Mouse (Mus musculus) limb, embryonic 11.5 days (tissue): ENCODE measurements around the gene Ccm2. TPM values are rescaled to one million over a fixed set of nuclear protein-coding genes. Genes with fewer than 3 reads are reported as not detected.
"Not testable (repeated sequence)": the region's sequence is repeated elsewhere in the genome, so short reads cannot be mapped to it uniquely, and the experiment has no call there.

Experiments
- ATAC-seq: fragments of 200-750 bp; cut with Nextera tagmentation; 2 replicates; pipeline ENCODE4 v1.8.0; 2017; ENCODE audit warnings: low read depth; ENCODE audit not compliant: insufficient number of reproducible peaks, low FRiP score, low TSS enrichment
- DNase-seq: peaks from one replicate; pipeline ENCODE4 v3.0.0-alpha.2; 2015; ENCODE audit warnings: low spot score
- H3K27ac ChIP-seq: fragments of 300-500 bp; sonication (generic); replicated peaks from 2 replicates; pipeline ENCODE4 v1.5.1; 2014; ENCODE audit warnings: low read depth, mild to moderate bottlenecking, low read length
- H3K27me3 ChIP-seq: fragments of 300-500 bp; sonication (generic); 2 replicates; pipeline ENCODE4 v1.6.1; 2014; ENCODE audit warnings: mild to moderate bottlenecking, low read length, mixed read lengths; ENCODE audit not compliant: control insufficient read depth, insufficient read depth
- H3K36me3 ChIP-seq: fragments of 300-500 bp; sonication (generic); 2 replicates; pipeline ENCODE4 v1.6.1; 2014; ENCODE audit warnings: mild to moderate bottlenecking, low read length, moderate library complexity, mixed read lengths; ENCODE audit not compliant: control insufficient read depth, insufficient read depth
- H3K4me1 ChIP-seq: fragments of 300-500 bp; sonication (generic); 2 replicates; pipeline ENCODE4 v1.6.1; 2014; ENCODE audit warnings: low read length, mixed read lengths; ENCODE audit not compliant: control insufficient read depth, insufficient read depth
- H3K4me2 ChIP-seq: fragments of 300-500 bp; sonication (generic); 2 replicates; pipeline ENCODE4 v1.6.1; 2014; ENCODE audit warnings: low read depth, mild to moderate bottlenecking, moderate library complexity; ENCODE audit not compliant: severe bottlenecking
- H3K4me3 ChIP-seq: fragments of 300-500 bp; sonication (generic); 2 replicates; pipeline ENCODE4 v1.5.1; 2014; ENCODE audit warnings: low read depth, low read length
- H3K9ac ChIP-seq: fragments of 300-500 bp; sonication (generic); 2 replicates; pipeline ENCODE4 v1.6.1; 2014; ENCODE audit warnings: mild to moderate bottlenecking, low read length
- H3K9me3 ChIP-seq: fragments of 300-500 bp; sonication (generic); 2 replicates; pipeline ENCODE4 v1.6.1; 2016; ENCODE audit warnings: low read length; ENCODE audit not compliant: control insufficient read depth
- WGBS: fragments of 180-500 bp; shearing (Covaris S2); extraction: QIAGEN DNeasy Blood & Tissue Kit; methylation state at CpG from one replicate; pipeline ENCODE4 v1.1.7; 2014; 5-methylcytosine and 5-hydroxymethylcytosine counted together
- polyA plus RNA-seq: library from polyadenylated mRNA; unstranded; fragments of >200 nt; fragmentation: Nextera tagmentation; extraction: Ambion mirVana; gene quantifications from 2 replicates; pipeline ENCODE4 v1.2.1, GENCODE M21; 2014

Ccm2 gene
- polyA plus RNA-seq, 1 experiment from 2014 or later, result 96.9 TPM

- Histone ChIP-seq H3K4me2 (peak overlapping the region; percentile 88), H3K4me3 (peak overlapping the region; percentile 68), H3K36me3 (peaks cover 16% of the 10 kb centered on the region; the same call in 1 of the 2 replicates)
- not testable (repeated sequence) for H3K27me3 ChIP-seq, H3K4me1 ChIP-seq, H3K27ac ChIP-seq, H3K9ac ChIP-seq, H3K9me3 ChIP-seq, ATAC-seq, DNase-seq
- 71% methylated on average over 12 of the region's 16 CpGs for WGBS
Measured at GRCm38 (mm10) chr11:6526526-6527255, 20.0 kb upstream of the Ccm2 start.

- Histone ChIP-seq H3K4me2 (peak overlapping the region; percentile 88), H3K36me3 (peaks cover 16% of the 10 kb centered on the region; the same call in 1 of the 2 replicates), H3K4me1 (no peaks in the 10 kb centered on the region), H3K27me3 (no peaks in the 10 kb centered on the region), H3K27ac (peak overlapping the region; percentile 70; the same call in 1 of the 2 replicates), H3K4me3 (peak overlapping the region; percentile 68), H3K9ac (peak overlapping the region; percentile 77), H3K9me3 (no peaks in the 10 kb centered on the region)
- 15% methylated on average over 10 of the region's 10 CpGs for WGBS
- DNase-seq, result no peak
- no peak for ATAC-seq
Measured at GRCm38 (mm10) chr11:6527256-6528185, 19.2 kb upstream of the Ccm2 start.

GRCm38 (mm10) chr11:6528186-6529006, 18.3 kb upstream of the Ccm2 start:
- Histone ChIP-seq H3K4me3 (peak overlapping the region; percentile 68), H3K9me3 (no peaks in the 10 kb centered on the region), H3K4me2 (peak overlapping the region; percentile 88), H3K9ac (peak overlapping the region; percentile 77), H3K27ac (peak overlapping the region; percentile 70), H3K36me3 (peaks cover 16% of the 10 kb centered on the region; the same call in 1 of the 2 replicates), H3K27me3 (no peaks in the 10 kb centered on the region), H3K4me1 (no peaks in the 10 kb centered on the region)
- under 1% methylated on average over 51 of the region's 51 CpGs for WGBS
- peak; percentile 100 for DNase-seq
- peak; percentile 93 for ATAC-seq

GRCm38 (mm10) chr11:6529961-6530360, 16.7 kb upstream of the Ccm2 start:
- no peaks in the 10 kb centered on the region for H3K27me3 ChIP-seq
- peaks cover 10% of the 10 kb centered on the region; the same call in 1 of the 2 replicates for H3K36me3 ChIP-seq
- no peaks in the 10 kb centered on the region for H3K9me3 ChIP-seq
- H3K27ac ChIP-seq, result no peak overlapping the region
- DNase-seq (no peak), ATAC-seq (no peak)
- 91% methylated on average over 8 of the region's 8 CpGs for WGBS
- H3K9ac ChIP-seq, result no peak overlapping the region
- H3K4me1 ChIP-seq, result no peaks in the 10 kb centered on the region
- H3K4me3 ChIP-seq, result no peak overlapping the region
- no peak overlapping the region for H3K4me2 ChIP-seq

GRCm38 (mm10) chr11:6530746-6531145, 15.9 kb upstream of the Ccm2 start:
- 88% methylated on average over 3 of the region's 3 CpGs for WGBS
- Histone ChIP-seq H3K27me3 (no peaks in the 10 kb centered on the region), H3K9ac (no peak overlapping the region), H3K4me3 (no peak overlapping the region), H3K9me3 (no peaks in the 10 kb centered on the region), H3K4me2 (no peak overlapping the region), H3K36me3 (peaks cover 4% of the 10 kb centered on the region; the same call in 1 of the 2 replicates), H3K27ac (no peak overlapping the region), H3K4me1 (no peaks in the 10 kb centered on the region)
- ATAC-seq (no peak), DNase-seq (no peak)

GRCm38 (mm10) chr11:6544683-6545082, 2.0 kb upstream of the Ccm2 start:
- Histone ChIP-seq H3K27ac (no peak overlapping the region), H3K9me3 (no peaks in the 10 kb centered on the region), H3K27me3 (no peaks in the 10 kb centered on the region), H3K9ac (no peak overlapping the region), H3K4me2 (no peak overlapping the region), H3K36me3 (no peaks in the 10 kb centered on the region; the same call in 1 of the 2 replicates), H3K4me3 (no peak overlapping the region), H3K4me1 (0 out of 2 replicates have a peak, but pooled peaks cover 2% of the 10 kb centered on the region)
- 86% methylated on average over 3 of the region's 3 CpGs for WGBS
- DNase-seq, result no peak
- ATAC-seq, result no peak

- no peaks in the 10 kb centered on the region for H3K9me3 ChIP-seq
- H3K4me1 ChIP-seq, result 0 out of 2 replicates have a peak, but pooled peaks cover 2% of the 10 kb centered on the region
- DNase-seq (no peak), ATAC-seq (no peak)
- no peak overlapping the region for H3K4me2 ChIP-seq
- no peaks in the 10 kb centered on the region for H3K27me3 ChIP-seq
- no peak overlapping the region for H3K27ac ChIP-seq
- no peak overlapping the region for H3K4me3 ChIP-seq
- H3K9ac ChIP-seq, result no peak overlapping the region; the same call in 1 of the 2 replicates
- 96% methylated on average over 4 of the region's 4 CpGs for WGBS
- no peaks in the 10 kb centered on the region; the same call in 1 of the 2 replicates for H3K36me3 ChIP-seq
Measured at GRCm38 (mm10) chr11:6545186-6545856, 1.4 kb upstream of the Ccm2 start.
